Mouse (Mus musculus) limb, embryonic 11.5 days (tissue): Measurements from ENCODE around the gene Ccdc107. TPM values are rescaled to one million over a fixed set of nuclear protein-coding genes. Genes with fewer than 3 reads are reported as not detected.
A peak's percentile ranks its signal among the peaks of the same experiment; 100 is the strongest.
"Not testable (repeated sequence)": the region's sequence is repeated elsewhere in the genome, so short reads cannot be mapped to it uniquely, and the experiment has no call there.

Experiments
- ATAC-seq: fragments of 200-750 bp; cut with Nextera tagmentation; 2 replicates; pipeline ENCODE4 v1.8.0; 2017; ENCODE audit warnings: low read depth; ENCODE audit not compliant: insufficient number of reproducible peaks, low FRiP score, low TSS enrichment
- DNase-seq: peaks from one replicate; pipeline ENCODE4 v3.0.0-alpha.2; 2015; ENCODE audit warnings: low spot score
- H3K27ac ChIP-seq: fragments of 300-500 bp; sonication (generic); replicated peaks from 2 replicates; pipeline ENCODE4 v1.5.1; 2014; ENCODE audit warnings: low read depth, mild to moderate bottlenecking, low read length
- H3K27me3 ChIP-seq: fragments of 300-500 bp; sonication (generic); 2 replicates; pipeline ENCODE4 v1.6.1; 2014; ENCODE audit warnings: mild to moderate bottlenecking, low read length, mixed read lengths; ENCODE audit not compliant: control insufficient read depth, insufficient read depth
- H3K36me3 ChIP-seq: fragments of 300-500 bp; sonication (generic); 2 replicates; pipeline ENCODE4 v1.6.1; 2014; ENCODE audit warnings: mild to moderate bottlenecking, low read length, moderate library complexity, mixed read lengths; ENCODE audit not compliant: control insufficient read depth, insufficient read depth
- H3K4me1 ChIP-seq: fragments of 300-500 bp; sonication (generic); 2 replicates; pipeline ENCODE4 v1.6.1; 2014; ENCODE audit warnings: low read length, mixed read lengths; ENCODE audit not compliant: control insufficient read depth, insufficient read depth
- H3K4me2 ChIP-seq: fragments of 300-500 bp; sonication (generic); 2 replicates; pipeline ENCODE4 v1.6.1; 2014; ENCODE audit warnings: low read depth, mild to moderate bottlenecking, moderate library complexity; ENCODE audit not compliant: severe bottlenecking
- H3K4me3 ChIP-seq: fragments of 300-500 bp; sonication (generic); 2 replicates; pipeline ENCODE4 v1.5.1; 2014; ENCODE audit warnings: low read depth, low read length
- H3K9ac ChIP-seq: fragments of 300-500 bp; sonication (generic); 2 replicates; pipeline ENCODE4 v1.6.1; 2014; ENCODE audit warnings: mild to moderate bottlenecking, low read length
- H3K9me3 ChIP-seq: fragments of 300-500 bp; sonication (generic); 2 replicates; pipeline ENCODE4 v1.6.1; 2016; ENCODE audit warnings: low read length; ENCODE audit not compliant: control insufficient read depth
- WGBS: fragments of 180-500 bp; shearing (Covaris S2); extraction: QIAGEN DNeasy Blood & Tissue Kit; methylation state at CpG from one replicate; pipeline ENCODE4 v1.1.7; 2014; 5-methylcytosine and 5-hydroxymethylcytosine counted together
- polyA plus RNA-seq: library from polyadenylated mRNA; unstranded; fragments of >200 nt; fragmentation: Nextera tagmentation; extraction: Ambion mirVana; gene quantifications from 2 replicates; pipeline ENCODE4 v1.2.1, GENCODE M21; 2014

The Ccdc107 gene
- polyA plus RNA-seq, 1 experiment from 2014 or later = 58.9 TPM

GRCm38 (mm10) chr4:43478906-43479832 lies 13.5 kb upstream of the Ccdc107 start:
- Histone ChIP-seq H3K27ac (no peak overlapping the region), H3K9ac (peak overlapping the region; percentile 27; the same call in 1 of the 2 replicates), H3K27me3 (no peaks in the 10 kb centered on the region), H3K4me2 (no peak overlapping the region), H3K4me3 (no peak overlapping the region), H3K4me1 (no peaks in the 10 kb centered on the region), H3K36me3 (no peaks in the 10 kb centered on the region), H3K9me3 (no peaks in the 10 kb centered on the region)
- WGBS = 46% methylated on average over 24 of the region's 24 CpGs
- DNase-seq (peak; percentile 79), ATAC-seq (no peak)

- Histone ChIP-seq H3K9ac (no peak overlapping the region), H3K4me1 (no peaks in the 10 kb centered on the region), H3K36me3 (no peaks in the 10 kb centered on the region), H3K27me3 (no peaks in the 10 kb centered on the region), H3K27ac (no peak overlapping the region), H3K4me3 (no peak overlapping the region), H3K9me3 (no peaks in the 10 kb centered on the region), H3K4me2 (no peak overlapping the region)
- no peak for ATAC-seq
- no peak for DNase-seq
- WGBS = 83% methylated on average over 5 of the region's 5 CpGs
Measured at GRCm38 (mm10) chr4:43480985-43481384, 11.7 kb upstream of the Ccdc107 start.

- no peak for DNase-seq
- Histone ChIP-seq H3K4me2 (no peak overlapping the region), H3K9me3 (no peaks in the 10 kb centered on the region), H3K4me3 (no peak overlapping the region), H3K9ac (no peak overlapping the region), H3K36me3 (no peaks in the 10 kb centered on the region), H3K27me3 (no peaks in the 10 kb centered on the region), H3K27ac (no peak overlapping the region), H3K4me1 (no peaks in the 10 kb centered on the region)
- WGBS = 70% methylated on average over 7 of the region's 7 CpGs
- ATAC-seq = no peak
Measured at GRCm38 (mm10) chr4:43481894-43482456, 10.7 kb upstream of the Ccdc107 start.

GRCm38 (mm10) chr4:43482591-43482990 lies 10.1 kb upstream of the Ccdc107 start:
- ATAC-seq (no peak), DNase-seq (no peak)
- Histone ChIP-seq H3K4me2 (no peak overlapping the region), H3K9me3 (no peaks in the 10 kb centered on the region), H3K4me3 (no peak overlapping the region), H3K27ac (no peak overlapping the region), H3K4me1 (no peaks in the 10 kb centered on the region), H3K27me3 (no peaks in the 10 kb centered on the region), H3K9ac (no peak overlapping the region), H3K36me3 (no peaks in the 10 kb centered on the region)
- 72% methylated on average over 10 of the region's 10 CpGs for WGBS

GRCm38 (mm10) chr4:43483535-43484091 lies 9.1 kb upstream of the Ccdc107 start, which contains the start of gene Sit1:
TSS of gene Sit1 (minus strand) at chr4:43483734.
- no peaks in the 10 kb centered on the region for H3K4me1 ChIP-seq
- no peak within 1 kb of the TSS for H3K9ac ChIP-seq
- ATAC-seq (no peak), DNase-seq (no peak)
- H3K9me3 ChIP-seq = no peaks in the 10 kb centered on the region
- no peak within 1 kb of the TSS for H3K4me2 ChIP-seq
- 61% methylated on average over 12 of the region's 12 CpGs for WGBS
- no peaks in the 10 kb centered on the region for H3K27me3 ChIP-seq
- no peak within 1 kb of the TSS for H3K27ac ChIP-seq
- H3K4me3 ChIP-seq = no peak within 1 kb of the TSS
- H3K36me3 ChIP-seq = no peaks in the 10 kb centered on the region

GRCm38 (mm10) chr4:43485666-43486065 lies 7.0 kb upstream of the Ccdc107 start:
- not testable (repeated sequence) for DNase-seq, H3K27me3 ChIP-seq

GRCm38 (mm10) chr4:43489611-43490010 lies 3.1 kb upstream of the Ccdc107 start:
- DNase-seq (no peak), ATAC-seq (no peak)
- Histone ChIP-seq H3K4me1 (peaks cover 7% of the 10 kb centered on the region; the same call in 1 of the 2 replicates), H3K27me3 (no peaks in the 10 kb centered on the region), H3K9me3 (no peaks in the 10 kb centered on the region), H3K27ac (no peak overlapping the region), H3K4me3 (no peak overlapping the region), H3K4me2 (no peak overlapping the region), H3K9ac (no peak overlapping the region), H3K36me3 (no peaks in the 10 kb centered on the region)
- WGBS = 94% methylated on average over 3 of the region's 3 CpGs

More at GRCm38 (mm10) chr4:43485666-43486065, 7.0 kb upstream of the Ccdc107 start:
- ATAC-seq, H3K4me1 ChIP-seq, H3K4me2 ChIP-seq, H3K4me3 ChIP-seq, H3K9ac ChIP-seq, H3K27ac ChIP-seq, H3K9me3 ChIP-seq, H3K36me3 ChIP-seq: not testable (repeated sequence)
- WGBS = 81% methylated on average over 5 of the region's 5 CpGs

- no peaks in the 10 kb centered on the region for H3K27me3 ChIP-seq
- 91% methylated on average over 5 of the region's 5 CpGs for WGBS
- H3K27ac ChIP-seq = no peak overlapping the region
- H3K4me2 ChIP-seq = no peak overlapping the region
- DNase-seq = no peak
- no peak overlapping the region for H3K9ac ChIP-seq
- no peaks in the 10 kb centered on the region for H3K9me3 ChIP-seq
- ATAC-seq = no peak
- H3K4me1 ChIP-seq = peaks cover 7% of the 10 kb centered on the region; the same call in 1 of the 2 replicates
- H3K36me3 ChIP-seq = 0 out of 2 replicates have a peak, but pooled peaks cover 1% of the 10 kb centered on the region
- no peak overlapping the region for H3K4me3 ChIP-seq
Measured at GRCm38 (mm10) chr4:43490801-43491200, 1.9 kb upstream of the Ccdc107 start.
